Mouse (Mus musculus) limb, embryonic 13.5 days (tissue): ENCODE data around the gene Fus. TPM values are rescaled to one million over a fixed set of nuclear protein-coding genes. Genes with fewer than 3 reads are reported as not detected.
A peak's percentile ranks its signal among the peaks of the same experiment; 100 is the strongest.
"Not testable (repeated sequence)": the region's sequence is repeated elsewhere in the genome, so short reads cannot be mapped to it uniquely, and the experiment has no call there.

Source experiments
- ATAC-seq: fragments of 200-750 bp; cut with Nextera tagmentation; 2 replicates; pipeline ENCODE4 v1.8.0; 2017; ENCODE audit warnings: low read depth, moderate number of reproducible peaks, moderate TSS enrichment; ENCODE audit not compliant: low FRiP score
- H3K27ac ChIP-seq: fragments of 300-500 bp; sonication (generic); 2 replicates; pipeline ENCODE4 v1.5.1; 2015; ENCODE audit warnings: inconsistent platforms, mild to moderate bottlenecking, moderate library complexity
- H3K27me3 ChIP-seq: fragments of 300-500 bp; sonication (generic); 2 replicates; pipeline ENCODE4 v1.6.1; 2015; ENCODE audit warnings: mild to moderate bottlenecking, inconsistent platforms
- H3K36me3 ChIP-seq: fragments of 300-500 bp; sonication (generic); 2 replicates; pipeline ENCODE4 v1.6.1; 2015; ENCODE audit warnings: inconsistent platforms, mild to moderate bottlenecking, moderate library complexity
- H3K4me1 ChIP-seq: fragments of 300-500 bp; sonication (generic); 2 replicates; pipeline ENCODE4 v1.6.1; 2015; ENCODE audit warnings: inconsistent platforms
- H3K4me2 ChIP-seq: fragments of 300-500 bp; sonication (generic); replicated peaks from 2 replicates; pipeline ENCODE4 v1.6.1; 2015; ENCODE audit warnings: inconsistent platforms, mild to moderate bottlenecking, moderate library complexity
- H3K4me3 ChIP-seq: fragments of 300-500 bp; sonication (generic); 2 replicates; pipeline ENCODE4 v1.5.1; 2015; ENCODE audit warnings: moderate library complexity, mild to moderate bottlenecking, inconsistent platforms
- H3K9ac ChIP-seq: fragments of 300-500 bp; sonication (generic); 2 replicates; pipeline ENCODE4 v1.6.1; 2015; ENCODE audit warnings: mild to moderate bottlenecking, inconsistent platforms
- H3K9me3 ChIP-seq: fragments of 300-500 bp; sonication (generic); 2 replicates; pipeline ENCODE4 v1.6.1; 2016; ENCODE audit warnings: inconsistent platforms
- WGBS: fragments of 180-500 bp; shearing (Covaris S2); methylation state at CpG from one replicate; pipeline ENCODE4 v1.1.7; 2015; 5-methylcytosine and 5-hydroxymethylcytosine counted together
- polyA plus RNA-seq: library from polyadenylated mRNA; unstranded; fragments of >200 nt; fragmentation: Nextera tagmentation; extraction: Ambion mirVana; gene quantifications from 2 replicates; pipeline ENCODE4 v1.2.1, GENCODE M21; 2015

Gene Fus
- polyA plus RNA-seq, 1 experiment from 2014 or later: 542 TPM

GRCm38 (mm10) chr7:127999436-127999835, 32.2 kb downstream of the Fus start:
- Histone ChIP-seq H3K27me3 (peaks cover under 1% of the 10 kb centered on the region; the same call in 1 of the 2 replicates), H3K4me1 (peaks cover 12% of the 10 kb centered on the region), H3K9me3 (no peaks in the 10 kb centered on the region), H3K36me3 (no peaks in the 10 kb centered on the region), H3K27ac (no peak overlapping the region), H3K4me3 (no peak overlapping the region), H3K4me2 (no peak overlapping the region), H3K9ac (no peak overlapping the region)
- 57% methylated on average over 1 of the region's 1 CpGs for WGBS
- ATAC-seq: no peak

GRCm38 (mm10) chr7:128000068-128000950, 33.1 kb downstream of the Fus start:
- Histone ChIP-seq H3K4me1 (peaks cover 20% of the 10 kb centered on the region), H3K36me3 (no peaks in the 10 kb centered on the region), H3K27ac (no peak overlapping the region), H3K27me3 (peaks cover 8% of the 10 kb centered on the region; the same call in 1 of the 2 replicates), H3K9me3 (no peaks in the 10 kb centered on the region), H3K9ac (no peak overlapping the region), H3K4me2 (no peak overlapping the region), H3K4me3 (no peak overlapping the region)
- WGBS: 76% methylated on average over 1 of the region's 1 CpGs
- no peak for ATAC-seq

GRCm38 (mm10) chr7:128003098-128003497, 35.8 kb downstream of the Fus start:
- Histone ChIP-seq H3K4me1 (peaks cover 25% of the 10 kb centered on the region), H3K9me3 (no peaks in the 10 kb centered on the region), H3K27me3 (peaks cover 8% of the 10 kb centered on the region; the same call in 1 of the 2 replicates), H3K4me2 (no peak overlapping the region), H3K4me3 (no peak overlapping the region), H3K36me3 (no peaks in the 10 kb centered on the region), H3K9ac (no peak overlapping the region), H3K27ac (no peak overlapping the region)
- WGBS: 86% methylated on average over 6 of the region's 6 CpGs
- no peak for ATAC-seq

GRCm38 (mm10) chr7:128003688-128004087, 36.4 kb downstream of the Fus start, which contains the start of gene Trim72:
Gene Trim72, plus strand, starts transcription at chr7:128003949.
- peak within 1 kb of the TSS; percentile 59 for H3K9ac ChIP-seq
- peak within 1 kb of the TSS; percentile 60 for H3K4me2 ChIP-seq
- WGBS: 86% methylated on average over 2 of the region's 2 CpGs
- H3K36me3 ChIP-seq: no peaks in the 10 kb centered on the region
- peaks cover 11% of the 10 kb centered on the region; the same call in 1 of the 2 replicates for H3K27me3 ChIP-seq
- H3K27ac ChIP-seq: peak within 1 kb of the TSS; percentile 58; the same call in 1 of the 2 replicates
- no peak for ATAC-seq
- H3K9me3 ChIP-seq: no peaks in the 10 kb centered on the region
- peaks cover 25% of the 10 kb centered on the region for H3K4me1 ChIP-seq
- peak within 1 kb of the TSS; percentile 36 for H3K4me3 ChIP-seq

GRCm38 (mm10) chr7:128004150-128004486, 36.9 kb downstream of the Fus start:
- Histone ChIP-seq H3K36me3 (no peaks in the 10 kb centered on the region), H3K27me3 (peaks cover 12% of the 10 kb centered on the region), H3K4me2 (peak overlapping the region; percentile 60), H3K4me1 (peaks cover 25% of the 10 kb centered on the region), H3K27ac (peak overlapping the region; percentile 58; the same call in 1 of the 2 replicates), H3K9ac (peak overlapping the region; percentile 59; the same call in 1 of the 2 replicates), H3K9me3 (no peaks in the 10 kb centered on the region), H3K4me3 (peak overlapping the region; percentile 36; the same call in 1 of the 2 replicates)
- ATAC-seq: peak; percentile 48
- whole genome bisulfite sequencing: 41% methylated on average over 5 of the region's 5 CpGs

- peaks cover 22% of the 10 kb centered on the region for H3K4me1 ChIP-seq
- peak overlapping the region; percentile 58; the same call in 1 of the 2 replicates for H3K27ac ChIP-seq
- H3K27me3 ChIP-seq: peaks cover 19% of the 10 kb centered on the region
- peak overlapping the region; percentile 59 for H3K9ac ChIP-seq
- no peaks in the 10 kb centered on the region for H3K36me3 ChIP-seq
- peak; percentile 76 for ATAC-seq
- H3K4me2 ChIP-seq: peak overlapping the region; percentile 60
- H3K9me3 ChIP-seq: no peaks in the 10 kb centered on the region
- H3K4me3 ChIP-seq: peak overlapping the region; percentile 36
- 13% methylated on average over 35 of the region's 35 CpGs for WGBS
These were observed 37.5 kb downstream of the Fus start for GRCm38 (mm10) chr7:128004487-128005362.

GRCm38 (mm10) chr7:128006193-128006592, 38.9 kb downstream of the Fus start:
- H3K9ac ChIP-seq: no peak overlapping the region
- peaks cover 29% of the 10 kb centered on the region for H3K27me3 ChIP-seq
- H3K9me3 ChIP-seq: no peaks in the 10 kb centered on the region
- no peaks in the 10 kb centered on the region for H3K36me3 ChIP-seq
- WGBS: 76% methylated on average over 7 of the region's 7 CpGs
- no peak for ATAC-seq
- H3K27ac ChIP-seq: no peak overlapping the region
- H3K4me3 ChIP-seq: no peak overlapping the region
- H3K4me1 ChIP-seq: peaks cover 25% of the 10 kb centered on the region
- H3K4me2 ChIP-seq: no peak overlapping the region

- H3K36me3 ChIP-seq: no peaks in the 10 kb centered on the region
- no peaks in the 10 kb centered on the region for H3K9me3 ChIP-seq
- ATAC-seq: no peak
- H3K4me2 ChIP-seq: peak overlapping the region; percentile 28; the same call in 1 of the 2 replicates
- H3K4me3 ChIP-seq: no peak overlapping the region
- peaks cover 25% of the 10 kb centered on the region for H3K27me3 ChIP-seq
- H3K27ac ChIP-seq: no peak overlapping the region
- peaks cover 13% of the 10 kb centered on the region for H3K4me1 ChIP-seq
- 39% methylated on average over 40 of the region's 40 CpGs for WGBS
- 0 out of 2 replicates have a peak overlapping the region, but pooled peaks have one; percentile 9 for H3K9ac ChIP-seq
These were observed 42.6 kb downstream of the Fus start for GRCm38 (mm10) chr7:128009715-128010340.

- no peak for ATAC-seq
- WGBS: 78% methylated on average over 13 of the region's 13 CpGs
- H3K4me1 ChIP-seq: 0 out of 2 replicates have a peak, but pooled peaks cover 4% of the 10 kb centered on the region
- H3K4me2 ChIP-seq: no peak overlapping the region
- H3K27me3 ChIP-seq: peaks cover 22% of the 10 kb centered on the region
- no peaks in the 10 kb centered on the region for H3K36me3 ChIP-seq
- no peak overlapping the region for H3K27ac ChIP-seq
- H3K4me3 ChIP-seq: no peak overlapping the region
- no peak overlapping the region for H3K9ac ChIP-seq
- no peaks in the 10 kb centered on the region for H3K9me3 ChIP-seq
These were observed 45.0 kb downstream of the Fus start for GRCm38 (mm10) chr7:128012136-128012780.

GRCm38 (mm10) chr7:128013116-128013515, 45.9 kb downstream of the Fus start:
- 88% methylated on average over 13 of the region's 13 CpGs for whole genome bisulfite sequencing
- no peak overlapping the region for H3K9ac ChIP-seq

GRCm38 (mm10) chr7:128016134-128016533, 48.9 kb downstream of the Fus start:
- not testable (repeated sequence) for H3K27ac ChIP-seq, H3K27me3 ChIP-seq, H3K36me3 ChIP-seq, H3K9me3 ChIP-seq, H3K4me3 ChIP-seq, ATAC-seq, H3K4me1 ChIP-seq, H3K9ac ChIP-seq, H3K4me2 ChIP-seq
- 82% methylated on average over 5 of the region's 5 CpGs for WGBS

More at GRCm38 (mm10) chr7:128013116-128013515, 45.9 kb downstream of the Fus start:
- H3K4me2 ChIP-seq: no peak overlapping the region
- H3K27me3 ChIP-seq: peaks cover 22% of the 10 kb centered on the region
- no peak overlapping the region for H3K27ac ChIP-seq
- H3K4me1 ChIP-seq: 0 out of 2 replicates have a peak, but pooled peaks cover 4% of the 10 kb centered on the region
- H3K4me3 ChIP-seq: no peak overlapping the region
- H3K36me3 ChIP-seq: no peaks in the 10 kb centered on the region
- H3K9me3 ChIP-seq: no peaks in the 10 kb centered on the region
- ATAC-seq: no peak
